Mouse (Mus musculus) lung, postnatal 0 days (tissue): ENCODE data around the gene Atp10a.

Experiments used
- CTCF ChIP-seq: IDR thresholded peaks from 2 replicates; pipeline ENCODE4 v1.5.1; 2016; ENCODE audit warnings: antibody characterized with exemption, mild to moderate bottlenecking
- EP300 ChIP-seq: IDR thresholded peaks from 2 replicates; pipeline ENCODE4 v1.6.1; 2016; ENCODE audit warnings: antibody characterized with exemption, mild to moderate bottlenecking, control low read depth

DNA sequence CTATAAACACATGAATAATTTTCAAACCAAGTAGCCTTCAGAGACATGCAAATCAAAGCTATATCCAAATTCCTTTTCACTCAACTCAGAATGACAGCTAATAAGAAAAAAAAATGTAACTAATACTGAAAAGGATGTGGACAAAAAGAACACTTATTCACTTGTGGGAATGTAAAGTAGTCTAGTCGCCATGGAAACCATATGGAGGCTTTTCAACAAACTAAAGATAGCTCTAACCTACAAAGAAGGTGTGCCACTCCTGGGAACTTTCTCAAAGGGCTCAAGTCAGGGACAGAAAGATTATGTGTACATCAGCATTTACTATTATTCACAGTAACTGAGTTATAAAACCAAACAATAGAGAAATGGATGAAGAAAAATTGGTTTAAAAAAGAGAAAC, 8.6 kb upstream of the Atp10a start:
- TF ChIP-seq CTCF: no peak
- no peak for TF ChIP-seq EP300
